Mouse (Mus musculus): ENCODE measurements at regions not wholly inside any gene's neighbourhood (a gene's known extent, or its start where the extent isn't known, plus 50 kb on each side); places are given as distances from the start of the nearest gene placed in this dataset.

DNA sequence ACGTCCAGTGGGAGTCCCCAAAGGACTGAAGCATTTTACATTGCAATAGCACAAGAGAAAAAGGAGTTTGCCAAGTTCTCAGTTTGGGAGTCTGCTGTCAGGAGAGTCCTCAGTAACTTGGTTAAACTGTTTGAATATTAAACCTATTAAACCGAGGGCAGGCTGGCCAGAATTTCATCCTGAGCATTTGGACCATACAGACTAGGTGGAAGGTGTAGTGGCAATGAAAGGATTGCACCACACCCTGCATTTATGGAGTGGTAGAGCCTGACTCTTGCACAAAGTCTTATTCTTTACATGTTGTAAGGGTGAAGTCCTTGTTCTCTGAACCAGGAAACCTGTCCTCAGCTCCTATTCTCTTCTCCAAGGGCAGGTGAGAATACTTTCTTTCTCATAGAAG is 58.6 kb upstream of the Map4k3 start:
- TF ChIP-seq CTCF (conservative IDR thresholded peaks at IDR 0.05; ENCODE audit: low read length), result no peak
- no peak for TF ChIP-seq POU5F1 (IDR thresholded peaks at IDR 0.05; ENCODE audit: borderline replicate concordance, low read length)
